Mouse (Mus musculus) heart, adult 2 months (tissue): ENCODE data around the gene Tor1a.

Experiments used
- CTCF ChIP-seq: fragments of 200-600 bp; IDR thresholded peaks from 2 replicates; pipeline ENCODE4 v1.8.1; 2022; ENCODE audit warnings: antibody characterized with exemption, mild to moderate bottlenecking, moderate library complexity
- POLR2A ChIP-seq: fragments of 200-500 bp; IDR thresholded peaks from 2 replicates; pipeline ENCODE4 v1.6.1; 2011; ENCODE audit warnings: mild to moderate bottlenecking, low read depth, low read length, control low read depth; ENCODE audit not compliant: insufficient read depth

GRCm38 (mm10) chr2:30937731-30938130 lies 30.0 kb downstream of the Tor1a start:
- no peak for TF ChIP-seq CTCF
- TF ChIP-seq POLR2A, result no peak
